Mouse (Mus musculus) embryonic facial prominence, embryonic 12.5 days (tissue): ENCODE results near the gene Il23r. TPM values are rescaled to one million over a fixed set of nuclear protein-coding genes. Genes with fewer than 3 reads are reported as not detected.
A peak's percentile ranks its signal among the peaks of the same experiment; 100 is the strongest.
"Not testable (repeated sequence)": the region's sequence is repeated elsewhere in the genome, so short reads cannot be mapped to it uniquely, and the experiment has no call there.

Experiments
- ATAC-seq: fragments of 200-750 bp; cut with Nextera tagmentation; 2 replicates; pipeline ENCODE4 v1.8.0; 2017; ENCODE audit not compliant: insufficient number of reproducible peaks, insufficient read depth, low FRiP score, low TSS enrichment
- H3K27ac ChIP-seq: fragments of 300-500 bp; sonication (generic); 2 replicates; pipeline ENCODE4 v1.5.1; 2016; ENCODE audit warnings: mild to moderate bottlenecking
- H3K27me3 ChIP-seq: fragments of 300-500 bp; sonication (generic); 2 replicates; pipeline ENCODE4 v1.6.1; 2016; ENCODE audit warnings: mild to moderate bottlenecking, moderate library complexity
- H3K36me3 ChIP-seq: fragments of 300-500 bp; sonication (generic); 2 replicates; pipeline ENCODE4 v1.6.1; 2016; ENCODE audit warnings: mild to moderate bottlenecking
- H3K4me1 ChIP-seq: fragments of 300-500 bp; sonication (generic); 2 replicates; pipeline ENCODE4 v1.6.1; 2016
- H3K4me2 ChIP-seq: fragments of 300-500 bp; sonication (generic); replicated peaks from 2 replicates; pipeline ENCODE4 v1.6.1; 2016; ENCODE audit warnings: mild to moderate bottlenecking, moderate library complexity
- H3K4me3 ChIP-seq: fragments of 300-500 bp; sonication (generic); 2 replicates; pipeline ENCODE4 v1.5.1; 2016; ENCODE audit warnings: mild to moderate bottlenecking
- H3K9ac ChIP-seq: fragments of 300-500 bp; sonication (generic); 2 replicates; pipeline ENCODE4 v1.6.1; 2016; ENCODE audit warnings: mild to moderate bottlenecking, moderate library complexity
- H3K9me3 ChIP-seq: fragments of 300-500 bp; sonication (generic); 2 replicates; pipeline ENCODE4 v1.6.1; 2016; ENCODE audit warnings: mild to moderate bottlenecking, moderate library complexity
- WGBS: fragments of 180-500 bp; shearing (Covaris S2); methylation state at CpG from one replicate; pipeline ENCODE4 v1.1.7; 2016; 5-methylcytosine and 5-hydroxymethylcytosine counted together
- polyA plus RNA-seq: library from polyadenylated mRNA; unstranded; fragments of >200 nt; fragmentation: Nextera tagmentation; extraction: Ambion mirVana; gene quantifications from 2 replicates; pipeline ENCODE4 v1.2.1, GENCODE M21; 2016

Il23r gene
- not detected in 2 replicates for polyA plus RNA-seq

DNA sequence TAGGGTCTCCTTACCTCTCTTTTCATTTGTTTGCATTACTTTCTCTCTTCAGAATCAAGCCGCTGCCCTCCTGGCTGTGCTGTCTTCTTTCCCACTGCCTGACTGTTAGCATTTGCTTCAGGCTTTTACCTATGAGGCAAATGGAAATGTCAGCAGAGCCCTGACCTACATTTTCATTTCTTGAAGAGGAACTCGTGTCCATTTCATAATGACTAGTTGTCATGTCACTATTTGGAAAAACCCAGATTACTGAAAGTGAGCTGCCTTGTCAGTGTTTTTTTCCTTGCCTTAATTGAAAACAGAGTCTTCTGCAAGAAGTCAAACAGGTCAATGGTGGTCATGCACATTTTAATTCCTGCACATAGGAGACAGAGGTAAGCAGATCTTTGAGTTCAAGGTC, at the start of gene Il23r:
TSS of gene Il23r (minus strand) at position 101 of the 400 bp plus-strand sequence.
- Histone ChIP-seq H3K36me3 (no peaks in the 10 kb centered on the region), H3K4me3 (no peak within 1 kb of the TSS), H3K9me3 (no peaks in the 10 kb centered on the region), H3K4me1 (no peaks in the 10 kb centered on the region), H3K27me3 (no peaks in the 10 kb centered on the region), H3K4me2 (no peak within 1 kb of the TSS), H3K27ac (no peak within 1 kb of the TSS), H3K9ac (no peak within 1 kb of the TSS)
- 61% methylated on average over 2 of the region's 2 CpGs for WGBS
- ATAC-seq = no peak

DNA sequence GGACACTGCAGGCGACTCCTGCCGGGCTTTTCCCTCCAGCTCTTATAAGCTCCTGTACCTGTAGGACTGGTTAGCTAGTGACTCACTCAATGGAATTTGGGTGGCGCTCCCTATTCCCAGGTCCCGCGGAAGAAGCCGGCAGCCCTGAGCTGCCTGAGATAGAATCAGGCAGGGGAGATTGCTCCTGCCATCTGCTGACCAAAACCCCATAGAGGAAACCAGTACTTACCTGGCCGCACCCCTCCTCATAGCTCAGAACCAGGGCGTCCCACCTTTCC, 44.1 kb upstream of the Il23r start, which contains the start of gene Tacstd2:
TSS of gene Tacstd2 (minus strand) at position 20 of the 278 bp plus-strand sequence.
- Histone ChIP-seq H3K9ac (no peak within 1 kb of the TSS), H3K4me2 (peak within 1 kb of the TSS; percentile 68), H3K27me3 (peaks cover 55% of the 10 kb centered on the region), H3K36me3 (no peaks in the 10 kb centered on the region), H3K4me1 (peaks cover 5% of the 10 kb centered on the region; the same call in 1 of the 2 replicates), H3K9me3 (no peaks in the 10 kb centered on the region), H3K4me3 (peak within 1 kb of the TSS; percentile 40), H3K27ac (no peak within 1 kb of the TSS)
- 3% methylated on average over 8 of the region's 8 CpGs for WGBS
- no peak for ATAC-seq

DNA sequence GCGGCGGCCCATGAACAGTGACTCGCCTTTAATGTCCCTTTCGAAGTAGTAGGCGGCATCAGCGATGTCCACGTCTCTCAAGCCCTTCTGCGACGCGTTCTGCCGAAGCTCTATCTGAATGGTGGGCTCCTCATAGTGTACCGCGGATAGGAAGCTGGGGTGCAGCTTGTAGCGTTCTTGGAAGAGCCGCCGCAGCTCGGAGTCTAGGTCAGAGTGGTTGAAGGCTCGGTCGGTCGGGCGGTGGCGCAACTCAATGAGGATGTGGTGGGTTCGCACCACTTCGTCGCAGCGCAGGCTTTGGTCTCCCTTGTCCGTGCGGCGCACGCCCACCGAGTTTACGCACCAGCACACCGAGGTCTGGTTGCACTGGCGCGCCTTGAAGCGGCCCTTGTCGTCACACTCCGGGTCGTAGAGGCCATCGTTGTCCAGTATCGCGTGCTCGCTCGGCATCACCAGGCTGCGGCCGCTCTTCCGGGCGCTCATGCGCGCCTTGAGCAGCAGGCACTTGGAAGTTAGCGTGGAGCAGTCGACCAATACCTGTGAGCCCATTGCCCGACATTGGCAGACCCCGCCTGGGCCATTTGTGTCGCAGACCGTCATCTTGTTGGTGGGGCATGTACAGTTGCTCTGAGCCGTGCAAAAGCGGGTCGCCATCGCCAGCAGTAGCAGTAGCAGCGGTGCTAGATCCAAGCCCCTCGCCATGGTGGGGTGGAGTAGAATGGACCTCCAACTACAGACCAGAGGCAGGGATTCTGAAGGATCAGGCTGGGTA, 43.5 kb upstream of the Il23r start:
- H3K4me2 ChIP-seq = peak overlapping the region; percentile 68
- peak overlapping the region; percentile 40 for H3K4me3 ChIP-seq
- H3K4me1 ChIP-seq = peaks cover 5% of the 10 kb centered on the region; the same call in 1 of the 2 replicates
- H3K27ac ChIP-seq = no peak overlapping the region
- no peaks in the 10 kb centered on the region for H3K36me3 ChIP-seq
- peak; percentile 49; the same call in 1 of the 2 replicates for ATAC-seq
- no peak overlapping the region for H3K9ac ChIP-seq
- H3K27me3 ChIP-seq = peaks cover 55% of the 10 kb centered on the region
- under 1% methylated on average over 62 of the region's 62 CpGs for WGBS
- no peaks in the 10 kb centered on the region for H3K9me3 ChIP-seq

DNA sequence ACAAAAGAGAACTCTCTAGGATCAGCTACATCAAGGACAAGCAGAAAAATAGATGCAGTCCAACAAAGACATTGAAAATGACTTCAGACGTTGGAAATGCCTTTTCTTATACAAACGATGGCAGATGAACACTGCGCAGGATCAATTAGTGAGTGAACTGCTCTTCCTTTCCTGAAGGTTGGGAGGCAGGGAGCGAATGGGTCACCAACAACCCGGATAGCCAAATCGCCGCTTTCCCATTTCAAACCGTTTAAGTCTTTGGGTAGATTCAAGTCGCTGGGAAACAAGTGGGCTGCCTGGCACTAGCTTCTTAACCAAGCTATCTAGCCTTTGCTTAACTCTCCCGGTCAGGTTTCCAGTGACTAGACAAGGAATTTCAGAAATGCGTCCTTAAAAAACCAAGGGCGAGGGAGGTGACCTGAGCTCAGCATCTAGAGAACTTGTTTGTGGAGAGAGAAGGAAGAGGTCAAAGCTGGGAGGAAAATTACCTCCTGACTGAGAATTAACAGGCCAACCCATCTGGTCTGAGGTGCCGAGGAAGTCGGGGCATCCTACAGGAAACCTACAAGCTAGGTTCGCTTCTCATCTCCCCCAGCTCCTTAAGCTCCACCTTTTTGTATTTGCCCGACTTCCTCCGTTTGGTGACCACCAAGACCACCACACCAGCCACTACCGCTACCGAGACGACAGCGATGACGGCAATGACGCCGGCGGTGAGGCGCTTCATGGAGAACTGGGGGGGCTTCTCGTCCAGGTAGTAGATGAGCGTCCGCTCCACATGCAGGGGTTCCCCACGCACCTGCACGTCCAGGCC, 42.7 kb upstream of the Il23r start:
- 7% methylated on average over 31 of the region's 31 CpGs for WGBS
- Histone ChIP-seq H3K36me3 (no peaks in the 10 kb centered on the region), H3K9me3 (no peaks in the 10 kb centered on the region), H3K27me3 (peaks cover 55% of the 10 kb centered on the region), H3K4me3 (peak overlapping the region; percentile 40), H3K4me1 (peaks cover 5% of the 10 kb centered on the region; the same call in 1 of the 2 replicates), H3K27ac (no peak overlapping the region), H3K4me2 (peak overlapping the region; percentile 68), H3K9ac (no peak overlapping the region)
- no peak for ATAC-seq

DNA sequence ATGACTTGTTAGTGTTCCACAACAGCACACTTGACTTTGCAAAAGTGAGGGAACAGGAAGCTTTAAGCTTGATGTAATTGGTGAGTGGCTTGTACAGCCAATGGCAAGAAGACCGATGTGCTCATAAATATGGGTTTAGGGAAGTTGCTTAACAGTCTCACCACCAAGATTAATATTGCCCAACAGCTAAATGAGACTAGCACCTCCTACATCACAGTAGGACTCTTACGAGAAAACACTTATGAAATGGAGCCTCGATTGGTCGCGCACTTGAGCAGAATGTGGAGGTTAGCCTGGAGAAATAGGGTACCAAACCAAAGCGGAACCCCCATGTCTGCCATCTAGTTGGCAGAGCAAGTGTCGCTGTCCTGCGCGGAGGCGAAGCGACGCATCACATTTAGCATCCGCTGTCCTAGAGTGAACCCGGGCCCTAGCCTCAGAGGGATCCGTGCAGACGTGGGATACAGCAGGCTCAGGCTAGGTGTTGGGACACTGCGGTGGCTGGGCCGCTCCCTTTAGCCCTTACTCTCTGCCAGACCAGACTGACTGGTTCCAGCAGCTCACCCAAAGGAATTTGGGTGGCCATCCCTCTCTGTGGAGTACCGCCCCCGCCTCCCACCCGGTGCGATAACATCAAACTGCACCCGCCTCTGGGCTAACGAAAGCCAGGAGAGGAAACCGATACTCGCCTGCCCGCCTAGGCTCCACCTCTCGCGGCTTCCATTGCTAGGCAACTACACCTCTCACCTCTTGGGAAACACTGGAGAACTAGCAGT, 41.2 kb upstream of the Il23r start:
- no peaks in the 10 kb centered on the region for H3K36me3 ChIP-seq
- H3K4me3 ChIP-seq = peak overlapping the region; percentile 19
- H3K9ac ChIP-seq = no peak overlapping the region
- peaks cover 55% of the 10 kb centered on the region for H3K27me3 ChIP-seq
- H3K9me3 ChIP-seq = no peaks in the 10 kb centered on the region
- H3K4me1 ChIP-seq = peaks cover 5% of the 10 kb centered on the region; the same call in 1 of the 2 replicates
- no peak overlapping the region for H3K27ac ChIP-seq
- whole genome bisulfite sequencing = 8% methylated on average over 29 of the region's 29 CpGs
- peak; percentile 62; the same call in 1 of the 2 replicates for ATAC-seq
- H3K4me2 ChIP-seq = peak overlapping the region; percentile 49

DNA sequence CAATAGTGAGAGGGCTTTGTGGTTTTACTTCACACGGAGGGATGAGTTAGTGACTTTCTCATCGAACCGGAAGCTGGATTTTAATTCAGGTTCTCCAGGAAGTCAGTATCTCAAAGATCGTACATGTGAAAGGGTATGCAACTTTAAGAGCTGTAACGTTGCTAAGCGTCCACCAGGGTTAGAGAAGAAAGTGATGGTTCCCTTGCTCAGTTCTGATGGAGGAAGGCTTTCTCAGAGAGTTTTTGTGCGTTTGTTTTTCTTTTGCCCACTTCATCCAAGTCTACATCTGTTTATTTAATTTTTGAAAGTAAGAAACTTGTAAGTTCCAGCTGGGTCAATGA, 40.1 kb upstream of the Il23r start:
- ATAC-seq = no peak
- WGBS = 62% methylated on average over 7 of the region's 7 CpGs

DNA sequence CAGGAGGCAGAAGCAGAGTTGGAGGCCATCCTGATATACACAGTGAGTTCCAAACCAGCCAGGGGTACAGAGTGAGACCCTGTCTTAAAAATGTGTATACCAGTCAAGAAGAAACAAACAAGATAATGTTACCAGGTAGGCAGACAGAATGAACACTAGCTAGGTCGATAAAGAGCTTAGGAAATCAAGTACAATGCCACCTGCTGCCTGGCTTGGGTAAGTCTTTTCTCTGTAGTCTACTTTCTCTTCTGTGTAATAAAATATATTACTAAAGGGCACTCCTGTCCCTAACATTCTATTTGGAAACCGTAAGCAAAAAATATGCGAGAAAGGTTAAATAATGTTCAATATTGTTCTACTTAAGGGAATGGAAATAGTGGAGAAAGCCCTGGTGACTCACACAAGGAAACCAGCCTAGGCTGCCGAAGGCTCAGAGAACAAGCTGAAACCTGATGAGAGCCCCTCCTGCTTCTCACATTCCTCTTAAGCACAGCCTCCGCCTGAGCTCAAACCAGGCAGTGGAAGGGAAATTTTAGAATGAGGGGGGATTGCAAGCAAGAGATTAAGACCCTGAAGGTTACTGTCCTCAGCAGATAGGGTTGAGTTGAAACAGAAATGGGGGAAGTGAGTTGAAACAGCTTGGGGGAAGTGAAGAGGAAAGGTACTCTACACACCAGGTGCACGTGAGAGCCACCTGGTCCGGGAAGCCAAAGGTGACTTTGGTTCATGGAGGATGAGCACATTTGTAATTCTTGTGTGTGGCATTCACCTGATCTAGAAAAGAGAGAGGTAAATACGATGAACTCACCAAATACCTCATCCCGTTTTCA, 39.6 kb upstream of the Il23r start:
- H3K9ac ChIP-seq = no peak overlapping the region
- 55% methylated on average over 9 of the region's 9 CpGs for WGBS
- H3K36me3 ChIP-seq = no peaks in the 10 kb centered on the region
- no peak overlapping the region for H3K4me2 ChIP-seq
- H3K4me1 ChIP-seq = peaks cover 5% of the 10 kb centered on the region; the same call in 1 of the 2 replicates
- H3K9me3 ChIP-seq = no peaks in the 10 kb centered on the region
- H3K4me3 ChIP-seq = no peak overlapping the region
- peaks cover 42% of the 10 kb centered on the region for H3K27me3 ChIP-seq
- ATAC-seq = no peak; the same call in 1 of the 2 replicates
- H3K27ac ChIP-seq = no peak overlapping the region

More for the DNA sequence above, 40.1 kb upstream of the Il23r start:
- Histone ChIP-seq H3K27ac (no peak overlapping the region), H3K9ac (no peak overlapping the region), H3K27me3 (peaks cover 48% of the 10 kb centered on the region), H3K4me2 (no peak overlapping the region), H3K4me1 (peaks cover 5% of the 10 kb centered on the region; the same call in 1 of the 2 replicates), H3K4me3 (no peak overlapping the region), H3K9me3 (no peaks in the 10 kb centered on the region), H3K36me3 (no peaks in the 10 kb centered on the region)

DNA sequence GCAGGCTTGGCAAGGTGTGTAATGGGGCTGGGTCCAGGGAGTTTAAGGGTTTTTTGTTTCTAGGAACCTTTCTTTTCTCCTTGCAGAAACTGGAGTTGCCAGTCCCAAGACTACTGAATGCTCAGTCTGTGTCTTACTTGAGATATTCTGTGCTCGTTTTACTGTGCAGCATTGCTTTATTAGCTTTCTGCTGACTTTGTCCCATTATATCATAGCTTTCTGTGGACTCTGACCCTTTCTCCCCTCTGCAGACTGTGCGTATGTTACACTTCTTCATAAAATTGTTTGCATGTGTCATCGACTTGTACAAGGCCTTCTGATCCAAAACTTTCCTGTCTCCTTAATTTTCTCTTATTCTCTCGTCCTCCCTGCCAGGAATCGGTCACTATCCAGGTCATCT, 34.7 kb upstream of the Il23r start:
- 85% methylated on average over 5 of the region's 5 CpGs for WGBS
- Histone ChIP-seq H3K4me3 (no peak overlapping the region), H3K27me3 (no peaks in the 10 kb centered on the region; the same call in 1 of the 2 replicates), H3K4me1 (no peaks in the 10 kb centered on the region), H3K27ac (no peak overlapping the region), H3K9me3 (no peaks in the 10 kb centered on the region), H3K9ac (no peak overlapping the region), H3K36me3 (no peaks in the 10 kb centered on the region), H3K4me2 (no peak overlapping the region)
- no peak for ATAC-seq

DNA sequence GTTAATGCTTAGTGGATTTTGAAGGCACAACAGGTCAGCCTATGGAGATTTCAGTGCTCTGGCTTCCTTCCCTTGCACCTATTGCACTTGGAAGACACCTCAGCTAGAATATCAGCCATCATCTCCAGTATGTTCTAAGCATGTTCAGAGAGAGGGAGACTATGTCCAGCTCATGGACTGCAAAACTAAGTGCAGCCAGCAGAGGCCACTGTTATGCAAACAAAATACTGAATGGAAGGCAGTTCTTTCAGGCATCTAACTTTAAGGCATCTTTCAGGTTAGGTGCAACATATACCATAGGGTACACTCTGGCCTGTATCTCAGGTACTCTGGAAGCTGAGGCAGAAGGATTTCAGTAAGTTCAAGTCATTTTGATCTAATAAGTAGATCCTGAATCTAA, 19.1 kb upstream of the Il23r start:
- Histone ChIP-seq H3K36me3 (no peaks in the 10 kb centered on the region), H3K27me3 (no peaks in the 10 kb centered on the region), H3K4me3 (no peak overlapping the region), H3K4me1 (no peaks in the 10 kb centered on the region), H3K9me3 (no peaks in the 10 kb centered on the region), H3K9ac (no peak overlapping the region), H3K4me2 (no peak overlapping the region), H3K27ac (no peak overlapping the region)
- no peak for ATAC-seq

DNA sequence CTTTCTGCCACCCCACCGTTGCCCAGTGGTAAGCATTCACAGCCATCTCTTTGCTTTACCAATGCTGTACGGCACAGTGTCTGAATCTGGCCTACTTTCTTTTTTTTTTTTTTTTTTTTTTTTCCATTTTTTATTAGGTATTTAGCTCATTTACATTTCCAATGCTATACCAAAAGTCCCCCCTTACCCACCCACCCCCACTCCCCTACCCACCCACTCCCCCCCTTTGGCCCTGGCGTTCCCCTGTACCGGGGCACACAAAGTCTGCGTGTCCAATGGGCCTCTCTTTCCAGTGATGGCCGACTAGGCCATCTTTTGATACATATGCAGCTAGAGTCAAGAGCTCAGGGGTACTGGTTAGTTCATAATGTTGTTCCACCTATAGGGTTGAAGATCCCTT, 10.3 kb upstream of the Il23r start:
- not testable (repeated sequence) for H3K9ac ChIP-seq, H3K4me2 ChIP-seq, H3K27me3 ChIP-seq, ATAC-seq, H3K4me1 ChIP-seq, H3K4me3 ChIP-seq, H3K36me3 ChIP-seq, H3K27ac ChIP-seq, H3K9me3 ChIP-seq
- WGBS = 90% methylated on average over 2 of the region's 6 CpGs

DNA sequence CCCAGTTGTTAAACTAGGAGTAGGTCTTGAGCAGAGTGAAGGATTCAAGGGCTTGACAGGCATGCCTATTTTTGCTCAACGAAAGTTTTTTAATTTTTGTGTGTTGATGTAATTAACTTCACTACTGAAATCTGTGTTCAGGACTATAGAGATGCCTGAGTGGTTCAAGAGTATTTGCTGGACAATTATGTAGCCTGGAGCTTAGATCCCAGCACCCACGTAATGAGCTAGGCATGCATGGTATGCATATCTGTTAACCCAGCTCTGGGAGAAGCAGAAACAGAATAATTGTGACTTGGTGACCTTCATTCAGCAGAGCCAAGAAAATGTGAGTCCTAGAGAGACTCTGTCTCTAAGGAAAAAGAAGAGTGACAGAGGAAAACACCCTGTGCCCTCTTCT, 10.6 kb downstream of the Il23r start:
- Histone ChIP-seq H3K4me2 (no peak overlapping the region), H3K9me3 (no peaks in the 10 kb centered on the region), H3K27me3 (no peaks in the 10 kb centered on the region), H3K4me3 (no peak overlapping the region), H3K9ac (no peak overlapping the region), H3K36me3 (no peaks in the 10 kb centered on the region), H3K27ac (no peak overlapping the region), H3K4me1 (no peaks in the 10 kb centered on the region)
- ATAC-seq = no peak
- WGBS = 48% methylated on average over 2 of the region's 2 CpGs
